Mouse (Mus musculus): ENCODE measurements around the gene Gpr65. TPM values are rescaled to one million over a fixed set of nuclear protein-coding genes. Genes with fewer than 3 reads are reported as not detected.
"Not testable (repeated sequence)": the region's sequence is repeated elsewhere in the genome, so short reads cannot be mapped to it uniquely, and the experiment has no call there.

Gene Gpr65
- polyA plus RNA-seq (2012; fragmentation: generic; extraction: Trizol), result not detected
- long read RNA-seq, experiment 1, result 0 reads
- long read RNA-seq, experiment 2, result 0 reads

GRCm38 (mm10) chr12:98268441-98269369, at the start of gene Gpr65:
TSS of gene Gpr65 (plus strand) at chr12:98268635.
- no peaks in the 10 kb centered on the region for H3K79me2 ChIP-seq (ENCODE audit: control insufficient read depth, insufficient read depth)
- H3K4me3 ChIP-seq (ENCODE audit: insufficient read depth, poor library complexity, severe bottlenecking), result no peak within 1 kb of the TSS
- H3K36me3 ChIP-seq (ENCODE audit: control insufficient read depth, insufficient read depth), result no peaks in the 10 kb centered on the region
- H3ac ChIP-seq (ENCODE audit: control insufficient read depth, insufficient read length, low read depth), result no peak within 1 kb of the TSS
- H3K27me3 ChIP-seq (ENCODE audit: control insufficient read depth, insufficient read depth, insufficient read length), result no peaks in the 10 kb centered on the region
- TF ChIP-seq CEBPB (IDR thresholded peaks at IDR 0.05; ENCODE audit: low read depth), result no peak
- no peak for TF ChIP-seq MAX (IDR thresholded peaks at IDR 0.05)
- TF ChIP-seq MYOG (IDR thresholded peaks at IDR 0.05; ENCODE audit: control insufficient read depth, extremely low read depth, insufficient read length), result no peak
- TF ChIP-seq CTCF (IDR thresholded peaks at IDR 0.05; ENCODE audit: control insufficient read depth, insufficient read depth, insufficient read length), result no peak
- TF ChIP-seq MYOD1 (IDR thresholded peaks at IDR 0.05; ENCODE audit: control insufficient read depth, insufficient read length, low read depth), result no peak
- TF ChIP-seq FOSL1 (IDR thresholded peaks at IDR 0.05; ENCODE audit: insufficient read depth, low read length, poor library complexity, severe bottlenecking), result no peak
- TF ChIP-seq USF1 (IDR thresholded peaks at IDR 0.05; ENCODE audit: low read depth), result no peak
- H3K79me3 ChIP-seq (ENCODE audit: low read depth), result no peaks in the 10 kb centered on the region

GRCm38 (mm10) chr12:98223286-98223685, 45.1 kb upstream of the Gpr65 start:
- no peak overlapping the region for H3K4me3 ChIP-seq (ENCODE audit: insufficient read depth, poor library complexity, severe bottlenecking)
- no peaks in the 10 kb centered on the region for H3K27me3 ChIP-seq (ENCODE audit: control insufficient read depth, insufficient read depth, insufficient read length)
- no peaks in the 10 kb centered on the region for H3K79me3 ChIP-seq (ENCODE audit: low read depth)
- TF ChIP-seq CEBPB (IDR thresholded peaks at IDR 0.05; ENCODE audit: low read depth), result no peak
- TF ChIP-seq USF1 (IDR thresholded peaks at IDR 0.05; ENCODE audit: low read depth), result no peak
- no peak for TF ChIP-seq MYOG (IDR thresholded peaks at IDR 0.05; ENCODE audit: control insufficient read depth, extremely low read depth, insufficient read length)
- TF ChIP-seq MYOD1 (IDR thresholded peaks at IDR 0.05; ENCODE audit: control insufficient read depth, insufficient read length, low read depth), result no peak
- TF ChIP-seq FOSL1 (IDR thresholded peaks at IDR 0.05; ENCODE audit: insufficient read depth, low read length, poor library complexity, severe bottlenecking), result no peak
- no peak for TF ChIP-seq MAX (IDR thresholded peaks at IDR 0.05)
- no peak for TF ChIP-seq CTCF (IDR thresholded peaks at IDR 0.05; ENCODE audit: control insufficient read depth, insufficient read depth, insufficient read length)
- H3K36me3 ChIP-seq (ENCODE audit: control insufficient read depth, insufficient read depth), result peaks cover 11% of the 10 kb centered on the region
- H3ac ChIP-seq (ENCODE audit: control insufficient read depth, insufficient read length, low read depth), result no peak overlapping the region
- no peaks in the 10 kb centered on the region for H3K79me2 ChIP-seq (ENCODE audit: control insufficient read depth, insufficient read depth)

- TF ChIP-seq CEBPB (IDR thresholded peaks at IDR 0.05; ENCODE audit: low read depth) (no peak), MYOD1 (IDR thresholded peaks at IDR 0.05; ENCODE audit: control insufficient read depth, insufficient read length, low read depth) (no peak), MYOG (IDR thresholded peaks at IDR 0.05; ENCODE audit: control insufficient read depth, extremely low read depth, insufficient read length) (no peak), USF1 (IDR thresholded peaks at IDR 0.05; ENCODE audit: low read depth) (no peak), MAX (IDR thresholded peaks at IDR 0.05) (no peak), CTCF (IDR thresholded peaks at IDR 0.05; ENCODE audit: control insufficient read depth, insufficient read depth, insufficient read length) (no peak), FOSL1 (IDR thresholded peaks at IDR 0.05; ENCODE audit: insufficient read depth, low read length, poor library complexity, severe bottlenecking) (no peak)
- H3K79me2 ChIP-seq (ENCODE audit: control insufficient read depth, insufficient read depth), result no peaks in the 10 kb centered on the region
- no peak overlapping the region for H3ac ChIP-seq (ENCODE audit: control insufficient read depth, insufficient read length, low read depth)
- H3K4me3 ChIP-seq (ENCODE audit: insufficient read depth, poor library complexity, severe bottlenecking), result no peak overlapping the region
- no peaks in the 10 kb centered on the region for H3K27me3 ChIP-seq (ENCODE audit: control insufficient read depth, insufficient read depth, insufficient read length)
- H3K79me3 ChIP-seq (ENCODE audit: low read depth), result no peaks in the 10 kb centered on the region
- peaks cover 11% of the 10 kb centered on the region for H3K36me3 ChIP-seq (ENCODE audit: control insufficient read depth, insufficient read depth)
Observed at GRCm38 (mm10) chr12:98227037-98227436, 41.4 kb upstream of the Gpr65 start.

DNA sequence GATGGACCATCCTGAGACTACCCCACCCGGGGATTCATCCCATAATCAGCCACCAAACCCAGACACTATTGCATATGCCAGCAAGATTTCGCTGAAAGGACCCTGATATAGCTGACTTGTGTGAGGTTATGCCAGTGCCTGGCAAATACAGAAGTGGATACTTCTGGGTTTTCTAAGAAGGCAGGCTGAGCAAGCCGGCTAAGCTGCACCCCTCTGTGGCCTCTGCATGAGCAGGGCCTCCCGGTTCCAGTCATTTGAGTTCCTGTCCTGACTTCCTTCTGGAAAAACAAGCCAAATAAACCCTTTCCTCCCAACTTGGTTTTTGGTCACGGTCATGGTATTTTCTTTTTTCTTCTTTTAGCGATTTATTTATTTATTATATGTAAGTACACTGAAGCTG, 30.0 kb upstream of the Gpr65 start:
- not testable (repeated sequence) for H3K79me2 ChIP-seq (ENCODE audit: control insufficient read depth, insufficient read depth); H3K79me3 ChIP-seq (ENCODE audit: low read depth)

GRCm38 (mm10) chr12:98244161-98244560, 24.3 kb upstream of the Gpr65 start:
- H3K79me3 ChIP-seq (ENCODE audit: low read depth), result no peaks in the 10 kb centered on the region
- H3K79me2 ChIP-seq (ENCODE audit: control insufficient read depth, insufficient read depth), result no peaks in the 10 kb centered on the region
- TF ChIP-seq MYOG (IDR thresholded peaks at IDR 0.05; ENCODE audit: control insufficient read depth, extremely low read depth, insufficient read length) (no peak), MYOD1 (IDR thresholded peaks at IDR 0.05; ENCODE audit: control insufficient read depth, insufficient read length, low read depth) (no peak), FOSL1 (IDR thresholded peaks at IDR 0.05; ENCODE audit: insufficient read depth, low read length, poor library complexity, severe bottlenecking) (no peak), CEBPB (IDR thresholded peaks at IDR 0.05; ENCODE audit: low read depth) (no peak), CTCF (IDR thresholded peaks at IDR 0.05; ENCODE audit: control insufficient read depth, insufficient read depth, insufficient read length) (no peak), USF1 (IDR thresholded peaks at IDR 0.05; ENCODE audit: low read depth) (no peak), MAX (IDR thresholded peaks at IDR 0.05) (no peak)
- H3ac ChIP-seq (ENCODE audit: control insufficient read depth, insufficient read length, low read depth), result no peak overlapping the region
- no peak overlapping the region for H3K4me3 ChIP-seq (ENCODE audit: insufficient read depth, poor library complexity, severe bottlenecking)
- no peaks in the 10 kb centered on the region for H3K27me3 ChIP-seq (ENCODE audit: control insufficient read depth, insufficient read depth, insufficient read length)
- H3K36me3 ChIP-seq (ENCODE audit: control insufficient read depth, insufficient read depth), result peaks cover 17% of the 10 kb centered on the region

More for the DNA sequence above, 30.0 kb upstream of the Gpr65 start:
- H3ac ChIP-seq (ENCODE audit: control insufficient read depth, insufficient read length, low read depth); H3K36me3 ChIP-seq (ENCODE audit: control insufficient read depth, insufficient read depth); H3K27me3 ChIP-seq (ENCODE audit: control insufficient read depth, insufficient read depth, insufficient read length); H3K4me3 ChIP-seq (ENCODE audit: insufficient read depth, poor library complexity, severe bottlenecking): not testable (repeated sequence)
